Mouse (Mus musculus) megakaryocyte-erythroid progenitor cell, adult 5 weeks (primary cell): ENCODE data around the gene Wnk1. TPM values are rescaled to one million over a fixed set of nuclear protein-coding genes. Genes with fewer than 3 reads are reported as not detected.

Source experiments
- polyA plus RNA-seq: library from polyadenylated mRNA; stranded (reverse); fragments of >175 nt; gene quantifications from 2 replicates; pipeline ENCODE4 v1.2.3, GENCODE M21; 2012

Wnk1 gene
- 36.8 and 40.3 TPM in 2 replicates for polyA plus RNA-seq

GRCm38 (mm10) chr6:120038366-120039255 is at the start of gene Wnk1:
TSS of gene Wnk1 (minus strand) at chr6:120038672.

GRCm38 (mm10) chr6:119902204-119903080 is 136.0 kb downstream of the Wnk1 start, which contains the start of gene Rad52:
TSS of gene Rad52 (plus strand) at chr6:119902698.

Other genes with a start within 250 kb of the Wnk1 start
- gene Erc1, start 190.5 kb downstream of the Wnk1 start, polyA plus RNA-seq, result 0.67 and 0.81 TPM in 2 replicates
- gene Rad52, start 136.0 kb downstream of the Wnk1 start, polyA plus RNA-seq, result 24.2 and 27.9 TPM in 2 replicates
- not detected in 2 replicates for gene Ninj2, start 54.7 kb upstream of the Wnk1 start, polyA plus RNA-seq